Mouse (Mus musculus): ENCODE results near the gene Ror1.

GRCm38 (mm10) chr4:100351797-100352290 is 256.3 kb downstream of the Ror1 start:
- TF ChIP-seq CTCF (IDR thresholded peaks at IDR 0.05; ENCODE audit: insufficient read depth, low read length) = no peak
- no peak for TF ChIP-seq POLR2A (IDR thresholded peaks at IDR 0.05; ENCODE audit: borderline replicate concordance, extremely low read depth, low read depth, low read length)

All from lung, adult 2 months (tissue).